Mouse (Mus musculus) olfactory bulb, adult 2 months (tissue): ENCODE measurements around the gene Gpatch8.

Experiments used
- CTCF ChIP-seq: fragments of 200-500 bp; IDR thresholded peaks from 2 replicates; pipeline ENCODE4 v1.5.1; 2012; ENCODE audit warnings: low read depth, mild to moderate bottlenecking, low read length, moderate library complexity; ENCODE audit not compliant: insufficient read depth
- POLR2A ChIP-seq: fragments of 200-500 bp; IDR thresholded peaks from 2 replicates; pipeline ENCODE4 v1.6.1; 2012; ENCODE audit warnings: mild to moderate bottlenecking, low read depth, low read length, moderate library complexity; ENCODE audit not compliant: insufficient read depth

DNA sequence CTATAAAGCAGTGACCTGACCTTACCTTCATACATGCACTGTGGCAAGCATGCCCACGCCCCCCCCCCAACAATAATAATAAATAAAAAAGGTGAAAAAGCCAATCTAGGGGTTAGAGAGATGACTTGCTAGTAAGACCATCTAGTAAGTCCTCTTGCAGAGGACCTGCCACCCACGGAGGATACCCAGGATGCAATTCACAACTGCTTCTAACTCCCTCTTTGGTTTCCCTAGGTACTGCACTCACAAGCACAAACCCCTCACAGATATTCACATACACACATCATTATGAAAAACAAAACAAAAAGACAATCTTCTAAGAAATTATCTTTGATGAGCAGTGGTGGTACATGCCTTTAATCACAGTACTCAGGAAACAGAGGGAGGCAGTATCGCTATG lies 4.1 kb downstream of the Gpatch8 start:
- no peak for TF ChIP-seq CTCF
- TF ChIP-seq POLR2A = no peak
